Mouse (Mus musculus) spleen, adult 18-20 months (tissue): ENCODE data around the gene Ermap.

Source experiments
- DNase-seq, 2 experiments: peaks; one replicate each; pipeline ENCODE4 v3.0.0; 2022; ENCODE audit warnings: mixed read lengths in 2 of 2

Gene Ermap

DNA sequence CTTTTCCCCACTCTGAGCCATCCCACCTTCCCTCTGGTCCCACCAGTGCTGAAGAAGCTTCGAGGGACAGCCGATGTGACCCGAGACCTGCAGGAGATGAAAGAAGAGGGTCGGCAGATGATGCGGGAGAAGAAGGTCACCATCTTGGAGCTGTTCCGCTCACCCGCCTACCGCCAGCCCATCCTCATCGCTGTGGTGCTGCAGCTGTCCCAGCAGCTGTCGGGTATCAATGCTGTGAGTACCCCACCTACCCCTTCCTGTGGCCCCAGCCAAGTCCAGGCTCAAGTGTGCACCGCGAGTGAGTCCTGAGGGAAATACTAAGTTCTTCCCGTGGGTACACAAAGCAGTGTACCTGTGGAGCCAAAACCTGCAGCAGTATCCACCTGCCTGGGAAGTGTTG is 56.5 kb downstream of the Ermap start:
- DNase-seq = no peak

DNA sequence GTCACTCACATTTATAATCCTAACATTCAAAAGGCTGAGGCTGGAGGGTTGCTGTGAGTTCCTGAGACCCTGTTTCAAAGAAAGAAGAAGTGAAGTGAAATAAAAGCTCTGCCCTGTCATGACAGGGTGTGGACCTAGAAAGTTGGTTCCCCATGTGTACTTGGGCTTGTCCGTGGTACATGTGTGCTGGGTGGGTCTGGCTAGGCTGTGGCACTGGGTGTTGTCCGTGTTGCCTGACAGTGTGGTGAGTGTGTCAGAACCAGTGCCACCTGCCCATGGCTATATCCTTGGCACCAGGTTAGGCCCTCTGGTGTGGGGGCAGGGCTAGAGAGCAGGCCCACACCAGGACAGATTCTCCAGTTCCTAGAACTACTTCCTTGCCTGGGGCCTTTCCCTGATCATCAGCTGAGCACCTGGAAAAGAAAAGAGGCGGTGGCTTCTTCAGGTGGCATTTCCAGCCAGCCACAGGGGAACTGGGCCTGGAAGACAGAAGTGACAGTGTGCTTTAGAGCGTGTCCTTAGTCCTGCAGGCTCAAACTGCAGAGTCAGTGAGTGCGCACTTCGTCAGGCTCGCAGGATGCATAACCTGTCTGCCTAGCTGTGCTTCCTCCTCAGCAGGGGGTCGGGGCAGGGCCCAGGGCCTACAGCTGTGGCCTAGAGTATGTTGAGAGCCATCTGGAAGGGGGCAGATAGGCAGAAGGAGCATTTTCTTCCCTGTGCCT is 58.5 kb downstream of the Ermap start:
- no peak for DNase-seq

DNA sequence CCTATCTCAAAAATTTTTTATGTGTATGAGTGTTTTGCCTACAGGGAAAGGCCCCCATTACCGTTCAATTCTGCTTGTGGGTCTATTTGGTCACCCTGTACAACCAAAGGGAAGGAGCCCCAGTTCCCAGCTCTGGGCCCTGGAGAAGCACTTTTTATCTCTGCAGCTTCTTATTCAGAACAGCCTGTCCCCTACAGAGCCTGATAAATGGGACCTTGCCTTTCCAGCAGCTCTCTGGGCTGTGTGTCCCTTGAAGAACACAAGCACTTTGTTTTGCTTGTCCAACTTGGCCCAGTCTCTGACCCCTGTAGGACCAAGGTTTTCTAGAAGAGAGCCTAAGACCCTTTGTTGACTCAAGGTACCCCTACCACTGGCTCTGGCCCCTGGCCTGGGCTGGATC is 60.7 kb downstream of the Ermap start:
- DNase-seq = no peak

DNA sequence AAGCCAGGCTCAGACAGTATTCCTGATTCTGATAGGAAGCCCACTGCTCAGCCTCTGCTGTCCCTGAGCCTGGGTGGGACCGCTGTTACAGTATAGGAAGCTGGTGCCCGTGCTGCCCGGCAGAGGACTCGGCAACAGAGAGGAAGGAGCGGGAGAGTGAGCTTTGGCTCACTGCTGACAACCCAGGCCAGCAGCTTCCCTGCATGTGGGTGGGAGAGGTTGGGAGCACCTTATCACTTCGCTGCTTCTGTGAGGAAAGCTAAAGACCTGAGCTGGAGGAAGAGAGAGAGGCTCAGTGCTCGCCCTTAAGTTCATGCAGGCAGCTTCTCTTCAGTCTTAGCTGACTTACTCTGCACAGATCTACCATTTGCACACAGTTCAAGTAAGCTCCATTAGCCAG is 61.3 kb downstream of the Ermap start:
- no peak for DNase-seq

DNA sequence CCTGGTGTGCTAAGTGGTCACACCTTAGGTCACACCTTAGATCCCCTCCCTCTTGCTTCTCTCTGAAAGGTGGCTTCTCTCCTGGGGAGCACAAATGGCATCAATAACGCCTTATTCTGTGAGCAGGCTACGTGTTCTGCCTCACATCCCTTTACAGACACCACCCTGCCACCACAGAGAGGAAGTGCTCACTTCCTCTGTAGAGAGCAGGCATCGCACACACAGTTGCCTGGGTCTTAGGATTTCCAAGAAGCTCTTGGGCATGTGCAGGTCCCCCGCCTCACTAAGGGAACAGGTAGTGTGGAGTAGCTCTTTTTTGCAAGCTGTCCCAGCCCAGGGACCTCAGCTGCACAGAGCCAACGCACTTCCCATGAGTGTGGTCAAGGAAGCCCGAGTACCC is 62.6 kb downstream of the Ermap start:
- peak; percentile 53 to 59 for DNase-seq

DNA sequence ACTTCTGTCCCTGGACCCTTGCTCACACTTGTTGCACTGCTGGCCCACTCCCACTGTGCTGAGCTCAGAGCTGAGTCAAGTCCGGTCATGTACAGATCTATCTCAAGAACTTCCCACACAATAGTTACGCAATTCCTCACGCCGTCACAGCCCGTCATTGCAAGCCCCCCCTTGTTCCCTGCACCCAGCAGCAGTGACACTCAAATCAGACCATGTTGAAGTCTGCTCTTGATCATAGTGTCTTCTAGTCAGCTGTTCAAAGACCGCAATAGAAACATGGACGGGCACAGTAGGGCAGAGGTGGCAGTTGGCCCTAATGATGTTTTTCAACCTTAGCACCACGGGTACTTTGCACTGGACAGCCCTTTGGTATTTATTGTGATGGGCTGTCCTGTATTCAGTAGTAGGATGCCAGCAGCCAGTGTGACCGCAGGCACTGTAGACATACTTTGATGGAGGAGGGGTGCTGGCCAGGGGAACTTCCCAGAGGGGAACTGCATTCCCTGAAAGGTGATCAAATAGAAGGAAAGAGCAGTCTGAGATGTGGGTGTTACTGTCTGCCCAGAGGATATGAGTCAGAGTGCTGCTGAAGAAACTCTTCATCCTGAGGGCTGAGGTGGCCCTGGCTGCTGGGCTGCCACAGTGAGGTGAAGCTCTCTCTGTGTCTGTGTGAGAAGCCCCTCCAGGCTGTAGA is 64.1 kb downstream of the Ermap start:
- DNase-seq = no peak
